Mouse (Mus musculus) urinary bladder, postnatal 14 days (tissue): ENCODE measurements around the gene Mrpl50.
"Not testable (repeated sequence)": the region's sequence is repeated elsewhere in the genome, so short reads cannot be mapped to it uniquely, and the experiment has no call there.

Experiments
- DNase-seq: peaks from one replicate; pipeline ENCODE4 v3.0.0; 2021; ENCODE audit warnings: low spot score

Mrpl50 gene

GRCm38 (mm10) chr4:49509183-49509582 lies 11.7 kb downstream of the Mrpl50 start:
- DNase-seq: no peak

- DNase-seq: no peak
Observed at GRCm38 (mm10) chr4:49506386-49506785, 14.5 kb downstream of the Mrpl50 start, which contains the start of gene Baat. Gene Baat (minus strand): TSS chr4:49506557.

GRCm38 (mm10) chr4:49503563-49503962 lies 17.3 kb downstream of the Mrpl50 start:
- DNase-seq: no peak

GRCm38 (mm10) chr4:49485934-49486650 lies 34.8 kb downstream of the Mrpl50 start:
- DNase-seq: not testable (repeated sequence)

- DNase-seq: no peak
Observed at GRCm38 (mm10) chr4:49485442-49485841, 35.5 kb downstream of the Mrpl50 start.

GRCm38 (mm10) chr4:49480896-49481295 lies 40.0 kb downstream of the Mrpl50 start:
- DNase-seq: peak; percentile 49

GRCm38 (mm10) chr4:49480104-49480760 lies 40.7 kb downstream of the Mrpl50 start:
- DNase-seq: no peak

GRCm38 (mm10) chr4:49479035-49479434 lies 41.9 kb downstream of the Mrpl50 start:
- DNase-seq: not testable (repeated sequence)

- no peak for DNase-seq
Observed at GRCm38 (mm10) chr4:49478118-49478877, 42.6 kb downstream of the Mrpl50 start.

- DNase-seq: no peak
Observed at GRCm38 (mm10) chr4:49474583-49474982, 46.3 kb downstream of the Mrpl50 start.

GRCm38 (mm10) chr4:49473435-49474100 lies 47.3 kb downstream of the Mrpl50 start, which contains the start of gene Acnat1:
Gene Acnat1 (minus strand): TSS chr4:49473912.
- no peak for DNase-seq

GRCm38 (mm10) chr4:49469435-49470151 lies 51.3 kb downstream of the Mrpl50 start:
- no peak for DNase-seq

- DNase-seq: no peak
Observed at GRCm38 (mm10) chr4:49467360-49467759, 53.5 kb downstream of the Mrpl50 start.
